Mouse (Mus musculus): Measurements from ENCODE around the gene Cers1. TPM values are rescaled to one million over a fixed set of nuclear protein-coding genes. Genes with fewer than 3 reads are reported as not detected.

Gene Cers1
- total and polyA plus RNA-seq, 2 experiments from 2014 or later = 45.3 to 58.4 TPM

DNA sequence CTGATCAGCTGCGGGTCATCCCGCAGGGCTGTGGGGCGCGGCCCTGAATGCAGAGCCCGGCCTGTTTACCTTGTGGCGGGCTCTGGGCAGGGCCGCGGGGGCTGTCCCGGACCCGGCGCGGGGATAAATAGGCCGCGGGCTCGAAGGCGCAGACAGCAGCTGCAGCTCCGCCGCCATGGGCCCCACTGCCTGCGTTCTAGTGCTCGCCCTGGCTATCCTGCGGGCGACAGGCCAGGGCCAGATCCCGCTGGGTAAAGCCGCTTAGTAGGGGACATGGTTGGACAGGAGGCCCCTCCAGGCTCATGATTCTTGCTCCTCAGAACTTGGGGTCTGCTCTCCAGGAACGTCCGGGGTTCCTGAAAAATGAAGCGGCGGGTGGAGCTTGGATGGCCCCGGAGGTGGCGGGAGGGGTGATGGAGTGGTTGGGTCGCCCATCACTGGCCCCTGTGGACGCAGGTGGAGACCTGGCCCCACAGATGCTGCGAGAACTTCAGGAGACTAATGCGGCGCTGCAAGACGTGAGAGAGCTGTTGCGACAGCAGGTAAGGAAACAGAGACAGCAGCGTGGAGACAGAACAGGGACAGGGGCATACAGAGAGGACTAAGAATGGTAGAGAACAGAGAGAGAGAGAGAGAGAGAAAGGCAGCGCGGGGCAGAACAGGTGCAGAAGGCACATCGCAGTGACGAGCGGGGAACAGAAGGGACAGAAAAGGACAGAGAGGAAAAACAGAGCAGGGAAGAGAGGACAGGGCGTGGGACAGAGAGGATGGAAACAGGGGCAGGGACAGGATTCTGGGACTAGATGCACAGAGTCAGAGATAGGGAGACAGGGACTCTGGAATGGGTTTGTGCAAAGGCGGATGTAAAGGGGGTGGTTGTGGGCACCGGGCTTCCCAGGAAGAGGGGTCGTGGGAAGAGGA, 58.1 kb downstream of the Cers1 start, which contains the start of gene Comp:
Gene Comp, plus strand, starts transcription at position 162 of the 921 bp plus-strand sequence.
- Histone ChIP-seq H3K9me3 (ENCODE audit: low read length) (no peaks in the 10 kb centered on the region), H3K4me2 (ENCODE audit: low read depth) (peak within 1 kb of the TSS; percentile 45), H3K4me1 (ENCODE audit: insufficient read depth) (0 out of 2 replicates have a peak, but pooled peaks cover 7% of the 10 kb centered on the region), H3K27ac (ENCODE audit: low read depth, low read length) (no peak within 1 kb of the TSS), H3K9ac (0 out of 2 replicates have a peak within 1 kb of the TSS, but pooled peaks have one; percentile 22), H3K27me3 (ENCODE audit: insufficient read depth, low read length) (peaks cover 71% of the 10 kb centered on the region), H3K4me3 (ENCODE audit: low read depth, low read length) (peak within 1 kb of the TSS; percentile 26), H3K36me3 (ENCODE audit: insufficient read depth) (no peaks in the 10 kb centered on the region)
- DNase-seq (no peak), ATAC-seq (no peak)
- TF ChIP-seq CTCF (IDR thresholded peaks at IDR 0.05; ENCODE audit: low read depth) = no peak
- WGBS = 4% methylated on average over 47 of the region's 47 CpGs

DNA sequence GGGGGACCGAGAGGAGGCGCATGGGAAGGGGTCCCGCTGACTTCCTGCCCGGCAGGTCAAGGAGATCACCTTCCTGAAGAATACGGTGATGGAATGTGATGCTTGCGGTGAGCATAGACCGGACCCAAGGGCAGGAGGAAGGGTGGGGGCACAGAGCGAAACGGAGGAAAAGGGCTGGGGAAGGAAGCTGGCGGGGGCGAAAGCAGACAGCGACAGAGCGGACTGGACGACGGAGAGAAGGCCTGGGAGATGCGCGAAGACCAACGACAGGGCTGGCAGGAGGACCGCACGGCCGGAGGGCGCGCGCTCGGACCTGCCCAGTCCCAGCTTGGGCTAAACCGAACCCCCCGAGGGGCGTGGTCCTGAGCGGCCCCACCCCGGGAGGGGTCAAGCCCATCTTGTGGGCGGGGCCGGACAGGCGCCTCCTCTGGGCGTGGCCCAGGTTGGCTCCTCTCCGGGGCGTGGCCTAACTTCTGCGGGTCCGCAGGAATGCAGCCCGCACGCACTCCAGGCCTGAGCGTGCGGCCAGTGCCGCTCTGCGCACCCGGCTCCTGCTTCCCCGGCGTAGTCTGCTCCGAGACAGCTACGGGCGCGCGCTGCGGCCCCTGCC, 58.8 kb downstream of the Cers1 start:
- WGBS = 2% methylated on average over 51 of the region's 53 CpGs
- DNase-seq (no peak), ATAC-seq (peak; percentile 38)
- Histone ChIP-seq H3K27ac (ENCODE audit: low read depth, low read length) (no peak overlapping the region), H3K9ac (0 out of 2 replicates have a peak overlapping the region, but pooled peaks have one; percentile 22), H3K9me3 (ENCODE audit: low read length) (no peaks in the 10 kb centered on the region), H3K4me3 (ENCODE audit: low read depth, low read length) (peak overlapping the region; percentile 26), H3K27me3 (ENCODE audit: insufficient read depth, low read length) (peaks cover 77% of the 10 kb centered on the region), H3K4me1 (ENCODE audit: insufficient read depth) (0 out of 2 replicates have a peak, but pooled peaks cover 7% of the 10 kb centered on the region), H3K4me2 (ENCODE audit: low read depth) (peak overlapping the region; percentile 45), H3K36me3 (ENCODE audit: insufficient read depth) (no peaks in the 10 kb centered on the region)
- TF ChIP-seq CTCF (IDR thresholded peaks at IDR 0.05; ENCODE audit: low read depth) = no peak

DNA sequence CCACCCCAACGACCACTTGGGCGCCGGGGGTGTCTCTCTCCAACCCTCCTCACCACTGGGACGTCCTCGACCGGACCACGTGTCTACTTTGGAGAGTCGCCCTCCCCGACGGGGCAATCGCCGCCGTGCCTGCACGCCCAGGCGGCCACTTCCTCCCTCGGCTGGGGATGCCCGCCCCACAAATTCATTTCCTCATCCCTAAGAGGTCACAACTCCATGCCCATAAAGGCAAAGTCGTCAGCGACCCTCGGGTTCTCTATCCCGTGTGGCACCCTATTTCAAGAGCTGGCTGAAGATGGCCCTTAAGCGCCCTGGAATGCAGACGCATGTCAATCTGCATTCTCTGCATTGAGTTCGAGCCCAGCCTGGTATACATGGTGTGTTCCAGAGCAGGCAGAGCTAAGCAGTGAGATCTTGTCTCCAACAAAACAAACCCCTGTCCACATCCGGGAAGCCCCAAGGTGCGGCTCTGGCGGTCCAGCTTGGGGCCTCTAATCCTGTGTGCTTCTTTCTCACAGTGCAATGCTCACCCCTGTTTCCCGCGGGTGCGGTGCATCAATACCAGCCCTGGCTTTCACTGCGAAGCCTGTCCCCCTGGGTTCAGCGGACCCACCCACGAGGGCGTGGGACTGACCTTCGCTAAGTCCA, 59.8 kb downstream of the Cers1 start:
- 7% methylated on average over 35 of the region's 35 CpGs for WGBS
- Histone ChIP-seq H3K9me3 (ENCODE audit: low read length) (no peaks in the 10 kb centered on the region), H3K4me1 (ENCODE audit: insufficient read depth) (0 out of 2 replicates have a peak, but pooled peaks cover 7% of the 10 kb centered on the region), H3K36me3 (ENCODE audit: insufficient read depth) (no peaks in the 10 kb centered on the region), H3K27ac (ENCODE audit: low read depth, low read length) (no peak overlapping the region), H3K4me2 (ENCODE audit: low read depth) (no peak overlapping the region), H3K27me3 (ENCODE audit: insufficient read depth, low read length) (peaks cover 77% of the 10 kb centered on the region), H3K9ac (no peak overlapping the region), H3K4me3 (ENCODE audit: low read depth, low read length) (no peak overlapping the region)
- no peak for TF ChIP-seq CTCF (IDR thresholded peaks at IDR 0.05; ENCODE audit: low read depth)
- ATAC-seq (0 out of 2 replicates have a peak, but pooled peaks have one; percentile 7), DNase-seq (no peak)

DNA sequence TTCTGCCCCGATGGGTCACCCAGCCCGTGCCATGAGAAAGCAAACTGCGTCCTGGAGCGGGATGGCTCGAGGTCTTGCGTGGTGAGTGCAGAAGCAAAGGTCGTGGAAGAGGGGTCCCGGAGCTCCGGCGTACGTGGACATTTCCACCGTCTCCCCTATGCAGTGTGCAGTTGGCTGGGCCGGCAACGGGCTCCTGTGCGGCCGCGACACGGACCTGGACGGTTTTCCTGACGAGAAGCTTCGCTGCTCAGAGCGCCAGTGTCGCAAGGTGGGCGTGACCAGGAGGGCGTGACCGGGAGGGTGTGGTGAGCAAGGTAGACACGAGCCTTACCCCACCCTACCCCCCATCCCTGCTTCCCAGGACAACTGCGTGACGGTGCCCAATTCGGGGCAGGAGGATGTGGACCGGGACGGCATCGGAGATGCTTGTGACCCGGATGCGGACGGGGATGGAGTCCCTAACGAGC, 60.7 kb downstream of the Cers1 start:
- Histone ChIP-seq H3K36me3 (ENCODE audit: insufficient read depth) (no peaks in the 10 kb centered on the region), H3K9ac (no peak overlapping the region), H3K4me3 (ENCODE audit: low read depth, low read length) (no peak overlapping the region; the same call in 1 of the 2 replicates), H3K4me2 (ENCODE audit: low read depth) (no peak overlapping the region), H3K9me3 (ENCODE audit: low read length) (no peaks in the 10 kb centered on the region), H3K27ac (ENCODE audit: low read depth, low read length) (no peak overlapping the region), H3K4me1 (ENCODE audit: insufficient read depth) (0 out of 2 replicates have a peak, but pooled peaks cover 7% of the 10 kb centered on the region), H3K27me3 (ENCODE audit: insufficient read depth, low read length) (peaks cover 77% of the 10 kb centered on the region)
- WGBS = 7% methylated on average over 37 of the region's 37 CpGs
- no peak for TF ChIP-seq CTCF (IDR thresholded peaks at IDR 0.05; ENCODE audit: low read depth)
- ATAC-seq (no peak), DNase-seq (no peak)

DNA sequence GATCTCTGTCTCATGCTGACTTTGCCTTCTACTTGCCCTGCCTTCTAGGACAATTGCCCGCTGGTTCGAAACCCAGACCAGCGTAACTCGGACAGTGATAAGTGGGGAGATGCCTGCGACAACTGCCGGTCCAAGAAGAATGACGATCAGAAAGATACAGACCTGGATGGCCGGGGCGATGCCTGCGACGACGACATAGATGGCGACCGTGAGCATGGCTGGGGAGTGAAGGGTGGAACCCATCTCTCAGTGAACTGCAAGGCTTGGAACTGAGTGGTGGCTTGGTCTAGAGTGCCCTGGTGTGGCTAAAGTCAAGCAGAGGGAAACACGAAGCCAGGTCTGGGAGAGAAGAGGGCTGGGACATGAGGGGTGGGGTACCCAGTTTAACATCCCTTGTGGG, 61.5 kb downstream of the Cers1 start:
- 0 out of 2 replicates have a peak, but pooled peaks cover 7% of the 10 kb centered on the region for H3K4me1 ChIP-seq (ENCODE audit: insufficient read depth)
- ATAC-seq (no peak), DNase-seq (no peak)
- H3K27ac ChIP-seq (ENCODE audit: low read depth, low read length) = no peak overlapping the region
- H3K9me3 ChIP-seq (ENCODE audit: low read length) = no peaks in the 10 kb centered on the region
- no peak overlapping the region for H3K4me2 ChIP-seq (ENCODE audit: low read depth)
- no peaks in the 10 kb centered on the region for H3K36me3 ChIP-seq (ENCODE audit: insufficient read depth)
- WGBS = 13% methylated on average over 15 of the region's 15 CpGs
- H3K9ac ChIP-seq = no peak overlapping the region
- peaks cover 70% of the 10 kb centered on the region for H3K27me3 ChIP-seq (ENCODE audit: insufficient read depth, low read length)
- TF ChIP-seq CTCF (IDR thresholded peaks at IDR 0.05; ENCODE audit: low read depth) = peak; percentile 37
- H3K4me3 ChIP-seq (ENCODE audit: low read depth, low read length) = no peak overlapping the region

DNA sequence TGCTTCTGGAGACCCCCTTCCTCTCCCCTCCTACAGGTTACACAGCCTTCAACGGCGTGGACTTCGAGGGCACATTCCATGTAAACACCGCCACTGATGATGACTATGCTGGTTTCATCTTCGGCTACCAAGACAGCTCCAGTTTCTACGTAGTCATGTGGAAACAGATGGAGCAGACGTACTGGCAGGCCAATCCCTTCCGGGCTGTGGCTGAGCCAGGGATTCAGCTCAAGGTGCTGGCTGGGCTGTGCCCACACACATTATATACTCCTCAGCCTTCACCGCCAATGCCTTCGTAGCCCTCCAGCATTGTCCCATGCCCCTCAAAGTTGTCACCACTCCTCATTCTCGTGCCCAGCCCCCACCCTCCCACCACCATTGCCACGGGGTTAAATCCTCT, 64.5 kb downstream of the Cers1 start:
- Histone ChIP-seq H3K4me3 (ENCODE audit: low read depth, low read length) (no peak overlapping the region), H3K27me3 (ENCODE audit: insufficient read depth, low read length) (peaks cover 41% of the 10 kb centered on the region), H3K4me1 (ENCODE audit: insufficient read depth) (no peaks in the 10 kb centered on the region), H3K9ac (no peak overlapping the region), H3K27ac (ENCODE audit: low read depth, low read length) (no peak overlapping the region), H3K9me3 (ENCODE audit: low read length) (no peaks in the 10 kb centered on the region), H3K36me3 (ENCODE audit: insufficient read depth) (peaks cover 11% of the 10 kb centered on the region), H3K4me2 (ENCODE audit: low read depth) (no peak overlapping the region)
- ATAC-seq = no peak
- DNase-seq = no peak
- TF ChIP-seq CTCF (IDR thresholded peaks at IDR 0.05; ENCODE audit: low read depth) = no peak
- 73% methylated on average over 12 of the region's 12 CpGs for WGBS

Other genes starting within 250 kb of the Cers1 start
- 0.92 and 3.0 TPM in 2 replicates for gene Tm6sf2, start 242.9 kb upstream of the Cers1 start, total RNA-seq (2014; rRNA removed)
- gene Tm6sf2, start 242.9 kb upstream of the Cers1 start, polyA plus RNA-seq (2015; fragmentation: Nextera tagmentation; extraction: Ambion mirVana) = 0.18 and 0.56 TPM in 2 replicates
- 0.31 and 0.48 TPM in 2 replicates for gene Hapln4, start 232.3 kb upstream of the Cers1 start, total RNA-seq (2014; rRNA removed)
- 0.53 and 0.71 TPM in 2 replicates for gene Hapln4, start 232.3 kb upstream of the Cers1 start, polyA plus RNA-seq (2015; fragmentation: Nextera tagmentation; extraction: Ambion mirVana)
- gene Ncan, start 194.9 kb upstream of the Cers1 start, total RNA-seq (2014; rRNA removed) = 316 and 372 TPM in 2 replicates
- gene Ncan, start 194.9 kb upstream of the Cers1 start, polyA plus RNA-seq (2015; fragmentation: Nextera tagmentation; extraction: Ambion mirVana) = 112 and 209 TPM in 2 replicates
- gene Nr2c2ap, start 184.4 kb upstream of the Cers1 start, total RNA-seq (2014; rRNA removed) = 6.6 and 7.2 TPM in 2 replicates
- 55.9 and 58.0 TPM in 2 replicates for gene Nr2c2ap, start 184.4 kb upstream of the Cers1 start, polyA plus RNA-seq (2015; fragmentation: Nextera tagmentation; extraction: Ambion mirVana)
- gene Rfxank, start 176.6 kb upstream of the Cers1 start, total RNA-seq (2014; rRNA removed) = 8.5 and 10.2 TPM in 2 replicates
- 6.0 and 7.9 TPM in 2 replicates for gene Rfxank, start 176.6 kb upstream of the Cers1 start, polyA plus RNA-seq (2015; fragmentation: Nextera tagmentation; extraction: Ambion mirVana)
- 59.3 and 74.9 TPM in 2 replicates for gene Borcs8, start 176.3 kb upstream of the Cers1 start, total RNA-seq (2014; rRNA removed)
- gene Borcs8, start 176.3 kb upstream of the Cers1 start, polyA plus RNA-seq (2015; fragmentation: Nextera tagmentation; extraction: Ambion mirVana) = 56.5 and 64.4 TPM in 2 replicates
- 0.90 TPM in 1 of 2 replicates, not detected in the other for gene Mef2b, start 176.1 kb upstream of the Cers1 start, total RNA-seq (2014; rRNA removed)
- gene Mef2b, start 176.1 kb upstream of the Cers1 start, polyA plus RNA-seq (2015; fragmentation: Nextera tagmentation; extraction: Ambion mirVana) = 1.3 and 1.7 TPM in 2 replicates
- gene Tmem161a, start 143.4 kb upstream of the Cers1 start, total RNA-seq (2014; rRNA removed) = 60.7 and 74.9 TPM in 2 replicates
- 43.3 and 52.7 TPM in 2 replicates for gene Tmem161a, start 143.4 kb upstream of the Cers1 start, polyA plus RNA-seq (2015; fragmentation: Nextera tagmentation; extraction: Ambion mirVana)
- 11.7 and 12.0 TPM in 2 replicates for gene Slc25a42, start 103.5 kb upstream of the Cers1 start, total RNA-seq (2014; rRNA removed)
- gene Slc25a42, start 103.5 kb upstream of the Cers1 start, polyA plus RNA-seq (2015; fragmentation: Nextera tagmentation; extraction: Ambion mirVana) = 4.6 and 6.2 TPM in 2 replicates
- 119 and 129 TPM in 2 replicates for gene Sugp2, start 81.5 kb upstream of the Cers1 start, total RNA-seq (2014; rRNA removed)
- gene Sugp2, start 81.5 kb upstream of the Cers1 start, polyA plus RNA-seq (2015; fragmentation: Nextera tagmentation; extraction: Ambion mirVana) = 50.9 and 65.0 TPM in 2 replicates
- gene Armc6, start 81.3 kb upstream of the Cers1 start, total RNA-seq (2014; rRNA removed) = 108 and 136 TPM in 2 replicates
- 119 and 122 TPM in 2 replicates for gene Armc6, start 81.3 kb upstream of the Cers1 start, polyA plus RNA-seq (2015; fragmentation: Nextera tagmentation; extraction: Ambion mirVana)
- gene Homer3, start 32.9 kb upstream of the Cers1 start, total RNA-seq (2014; rRNA removed) = 27.2 and 34.7 TPM in 2 replicates
- 20.2 and 23.9 TPM in 2 replicates for gene Homer3, start 32.9 kb upstream of the Cers1 start, polyA plus RNA-seq (2015; fragmentation: Nextera tagmentation; extraction: Ambion mirVana)
- gene Ddx49, start 13.3 kb upstream of the Cers1 start, total RNA-seq (2014; rRNA removed) = 46.6 and 49.3 TPM in 2 replicates
- gene Ddx49, start 13.3 kb upstream of the Cers1 start, polyA plus RNA-seq (2015; fragmentation: Nextera tagmentation; extraction: Ambion mirVana) = 49.3 and 54.9 TPM in 2 replicates
- 86.6 and 110 TPM in 2 replicates for gene Cope, start 13.3 kb upstream of the Cers1 start, total RNA-seq (2014; rRNA removed)
- gene Cope, start 13.3 kb upstream of the Cers1 start, polyA plus RNA-seq (2015; fragmentation: Nextera tagmentation; extraction: Ambion mirVana) = 259 and 296 TPM in 2 replicates
- gene Gdf1, start 14.0 kb downstream of the Cers1 start, total RNA-seq (2014; rRNA removed) = 8.1 and 9.3 TPM in 2 replicates
- gene Gdf1, start 14.0 kb downstream of the Cers1 start, polyA plus RNA-seq (2015; fragmentation: Nextera tagmentation; extraction: Ambion mirVana) = 6.2 and 8.0 TPM in 2 replicates
- 28.1 and 38.7 TPM in 2 replicates for gene Upf1, start 37.5 kb downstream of the Cers1 start, total RNA-seq (2014; rRNA removed)
- 7.1 and 9.0 TPM in 2 replicates for gene Upf1, start 37.5 kb downstream of the Cers1 start, polyA plus RNA-seq (2015; fragmentation: Nextera tagmentation; extraction: Ambion mirVana)
- gene Comp, start 57.8 kb downstream of the Cers1 start, total RNA-seq (2014; rRNA removed) = 0.81 TPM in 1 of 2 replicates, not detected in the other
- gene Comp, start 57.8 kb downstream of the Cers1 start, polyA plus RNA-seq (2015; fragmentation: Nextera tagmentation; extraction: Ambion mirVana) = 0.05 and 0.29 TPM in 2 replicates
- gene Crtc1, start 123.8 kb downstream of the Cers1 start, total RNA-seq (2014; rRNA removed) = 41.2 and 51.7 TPM in 2 replicates
- 43.8 and 52.9 TPM in 2 replicates for gene Crtc1, start 123.8 kb downstream of the Cers1 start, polyA plus RNA-seq (2015; fragmentation: Nextera tagmentation; extraction: Ambion mirVana)
- 29.9 and 34.8 TPM in 2 replicates for gene Klhl26, start 161.2 kb downstream of the Cers1 start, total RNA-seq (2014; rRNA removed)
- gene Klhl26, start 161.2 kb downstream of the Cers1 start, polyA plus RNA-seq (2015; fragmentation: Nextera tagmentation; extraction: Ambion mirVana) = 30.8 and 35.3 TPM in 2 replicates
- gene Tmem59l, start 171.6 kb downstream of the Cers1 start, total RNA-seq (2014; rRNA removed) = 96.0 and 115 TPM in 2 replicates
- 147 and 150 TPM in 2 replicates for gene Tmem59l, start 171.6 kb downstream of the Cers1 start, polyA plus RNA-seq (2015; fragmentation: Nextera tagmentation; extraction: Ambion mirVana)
- 6.5 and 20.9 TPM in 2 replicates for gene Crlf1, start 177.4 kb downstream of the Cers1 start, total RNA-seq (2014; rRNA removed)
- 24.6 and 34.5 TPM in 2 replicates for gene Crlf1, start 177.4 kb downstream of the Cers1 start, polyA plus RNA-seq (2015; fragmentation: Nextera tagmentation; extraction: Ambion mirVana)
- 130 and 148 TPM in 2 replicates for gene Rex1bd, start 191.0 kb downstream of the Cers1 start, total RNA-seq (2014; rRNA removed)
- 200 and 247 TPM in 2 replicates for gene Rex1bd, start 191.0 kb downstream of the Cers1 start, polyA plus RNA-seq (2015; fragmentation: Nextera tagmentation; extraction: Ambion mirVana)
- 459 and 595 TPM in 2 replicates for gene Uba52, start 195.0 kb downstream of the Cers1 start, total RNA-seq (2014; rRNA removed)
- 808 and 1,035 TPM in 2 replicates for gene Uba52, start 195.0 kb downstream of the Cers1 start, polyA plus RNA-seq (2015; fragmentation: Nextera tagmentation; extraction: Ambion mirVana)
- gene Fkbp8, start 211.9 kb downstream of the Cers1 start, total RNA-seq (2014; rRNA removed) = 559 and 592 TPM in 2 replicates
- 385 and 426 TPM in 2 replicates for gene Fkbp8, start 211.9 kb downstream of the Cers1 start, polyA plus RNA-seq (2015; fragmentation: Nextera tagmentation; extraction: Ambion mirVana)
- 39.1 and 43.5 TPM in 2 replicates for gene Kxd1, start 212.2 kb downstream of the Cers1 start, total RNA-seq (2014; rRNA removed)
- 51.6 and 51.9 TPM in 2 replicates for gene Kxd1, start 212.2 kb downstream of the Cers1 start, polyA plus RNA-seq (2015; fragmentation: Nextera tagmentation; extraction: Ambion mirVana)
- gene Ell, start 223.7 kb downstream of the Cers1 start, total RNA-seq (2014; rRNA removed) = 16.2 and 18.4 TPM in 2 replicates
- 9.7 and 11.0 TPM in 2 replicates for gene Ell, start 223.7 kb downstream of the Cers1 start, polyA plus RNA-seq (2015; fragmentation: Nextera tagmentation; extraction: Ambion mirVana)